Mouse (Mus musculus): ENCODE measurements at regions not wholly inside any gene's neighbourhood (a gene's known extent, or its start where the extent isn't known, plus 50 kb on each side); places are given as distances from the start of the nearest gene placed in this dataset.

GRCm38 (mm10) chr2:8770636-8771035 lies 1110.4 kb upstream of the 4930412O13Rik start:
- no peak overlapping the region for H3K4me3 ChIP-seq
- no peak for DNase-seq
- H3K27ac ChIP-seq, result no peak overlapping the region
- TF ChIP-seq CTCF (IDR thresholded peaks at IDR 0.05), result no peak
- intact Hi-C loops (cut with DNase I), result no loop called here

GRCm38 (mm10) chr2:8781152-8781935 lies 1099.7 kb upstream of the 4930412O13Rik start:
- no peak for TF ChIP-seq CTCF (IDR thresholded peaks at IDR 0.05)
- intact Hi-C loops (cut with DNase I), result no loop called here
- no peak overlapping the region for H3K27ac ChIP-seq
- H3K4me3 ChIP-seq, result no peak overlapping the region
- no peak for DNase-seq

- intact Hi-C loops (cut with DNase I), result no loop called here
- DNase-seq, result no peak
- Histone ChIP-seq H3K4me3 (no peak overlapping the region), H3K27ac (no peak overlapping the region)
- no peak for TF ChIP-seq CTCF (IDR thresholded peaks at IDR 0.05)
Observed at GRCm38 (mm10) chr2:8782225-8782624, 1098.8 kb upstream of the 4930412O13Rik start.

- DNase-seq, result no peak
- H3K27ac ChIP-seq, result no peak overlapping the region
- no peak overlapping the region for H3K4me3 ChIP-seq
- TF ChIP-seq CTCF (IDR thresholded peaks at IDR 0.05), result no peak
- intact Hi-C loops (cut with DNase I), result no loop called here
Observed at GRCm38 (mm10) chr2:8802061-8802460, 1079.0 kb upstream of the 4930412O13Rik start.

DNA sequence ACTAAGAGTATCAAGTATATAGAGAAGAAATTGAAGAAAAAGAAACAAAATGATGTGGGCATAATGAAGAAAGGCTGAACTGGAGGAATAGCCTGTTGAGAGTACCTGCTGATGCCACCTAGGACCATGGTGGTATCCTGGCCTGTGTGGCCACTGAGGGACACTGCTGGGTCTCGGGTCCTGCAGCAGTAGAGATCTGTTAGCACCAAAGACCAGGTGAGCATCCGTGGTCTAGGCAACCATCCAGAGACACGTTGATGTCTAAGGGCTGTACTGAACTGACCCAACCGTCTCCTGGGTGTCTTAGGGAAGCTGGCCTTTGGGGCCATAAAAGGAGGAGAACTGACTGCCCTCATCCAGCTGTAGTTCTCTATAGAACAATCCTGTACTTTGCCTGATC lies 1071.4 kb upstream of the 4930412O13Rik start:
- TF ChIP-seq CTCF (IDR thresholded peaks at IDR 0.05), result no peak
- DNase-seq, result no peak
- H3K4me3 ChIP-seq, result no peak overlapping the region
- H3K27ac ChIP-seq, result no peak overlapping the region
- intact Hi-C loops (cut with DNase I), result no loop called here

- intact Hi-C loops (cut with DNase I), result no loop called here
- TF ChIP-seq CTCF (IDR thresholded peaks at IDR 0.05), result no peak
- no peak for DNase-seq
- no peak overlapping the region for H3K27ac ChIP-seq
- H3K4me3 ChIP-seq, result no peak overlapping the region
Observed at GRCm38 (mm10) chr2:8818127-8818526, 1062.9 kb upstream of the 4930412O13Rik start.

GRCm38 (mm10) chr2:8825406-8825805 lies 1055.6 kb upstream of the 4930412O13Rik start:
- TF ChIP-seq CTCF (IDR thresholded peaks at IDR 0.05), result no peak
- Histone ChIP-seq H3K4me3 (no peak overlapping the region), H3K27ac (no peak overlapping the region)
- no peak for DNase-seq
- intact Hi-C loops (cut with DNase I), result no loop called here
